Mouse (Mus musculus) lung, postnatal 0 days (tissue): ENCODE data around the gene Etd.

ENCODE experiments used
- CTCF ChIP-seq: IDR thresholded peaks from 2 replicates; pipeline ENCODE4 v1.5.1; 2016; ENCODE audit warnings: antibody characterized with exemption, mild to moderate bottlenecking
- EP300 ChIP-seq: IDR thresholded peaks from 2 replicates; pipeline ENCODE4 v1.6.1; 2016; ENCODE audit warnings: antibody characterized with exemption, mild to moderate bottlenecking, control low read depth

- TF ChIP-seq CTCF (no peak), EP300 (no peak)
Observed at GRCm38 (mm10) chrX:53434618-53435017, at the start of gene Etd.
